Mouse (Mus musculus) midbrain, embryonic 16.5 days (tissue): ENCODE results near the gene Pdxk. TPM values are rescaled to one million over a fixed set of nuclear protein-coding genes. Genes with fewer than 3 reads are reported as not detected.

Experiments
- ATAC-seq: fragments of 200-750 bp; cut with Nextera tagmentation; 2 replicates; pipeline ENCODE4 v1.8.0; 2017; ENCODE audit warnings: moderate TSS enrichment
- H3K27ac ChIP-seq: fragments of 300-500 bp; sonication (generic); 2 replicates; pipeline ENCODE4 v1.5.1; 2014; ENCODE audit warnings: mild to moderate bottlenecking, low read length, mixed read lengths
- H3K27me3 ChIP-seq: fragments of 300-500 bp; sonication (generic); 2 replicates; pipeline ENCODE4 v1.6.1; 2014; ENCODE audit warnings: low read depth, low read length, mixed read lengths; ENCODE audit not compliant: control insufficient read depth, insufficient read depth
- H3K36me3 ChIP-seq: fragments of 300-500 bp; sonication (generic); 2 replicates; pipeline ENCODE4 v1.6.1; 2014; ENCODE audit warnings: mild to moderate bottlenecking, low read length, moderate library complexity, mixed read lengths; ENCODE audit not compliant: control insufficient read depth, insufficient read depth
- H3K4me1 ChIP-seq: fragments of 300-500 bp; sonication (generic); 2 replicates; pipeline ENCODE4 v1.6.1; 2014; ENCODE audit warnings: mild to moderate bottlenecking, low read length, mixed read lengths; ENCODE audit not compliant: control insufficient read depth, insufficient read depth
- H3K4me2 ChIP-seq: fragments of 300-500 bp; sonication (generic); 2 replicates; pipeline ENCODE4 v1.6.1; 2014; ENCODE audit warnings: mild to moderate bottlenecking, low read length, mixed read lengths
- H3K4me3 ChIP-seq: fragments of 300-500 bp; sonication (generic); 2 replicates; pipeline ENCODE4 v1.5.1; 2014; ENCODE audit warnings: low read depth, mild to moderate bottlenecking, low read length, moderate library complexity, mixed read lengths
- H3K9ac ChIP-seq: fragments of 300-500 bp; sonication (generic); 2 replicates; pipeline ENCODE4 v1.6.1; 2014; ENCODE audit warnings: low read depth, low read length, mixed read lengths
- H3K9me3 ChIP-seq: fragments of 300-500 bp; sonication (generic); replicated peaks from 2 replicates; pipeline ENCODE4 v1.6.1; 2014; ENCODE audit warnings: mild to moderate bottlenecking, low read length, mixed read lengths; ENCODE audit not compliant: control insufficient read depth, poor library complexity, severe bottlenecking
- WGBS: fragments of 180-500 bp; shearing (Covaris S2); extraction: QIAGEN DNeasy Blood & Tissue Kit; methylation state at CpG from one replicate; pipeline ENCODE4 v1.1.7; 2014; 5-methylcytosine and 5-hydroxymethylcytosine counted together
- polyA plus RNA-seq: library from polyadenylated mRNA; unstranded; fragments of >200 nt; fragmentation: Nextera tagmentation; extraction: Ambion mirVana; gene quantifications from 2 replicates; pipeline ENCODE4 v1.2.1, GENCODE M21; 2015

The Pdxk gene
- polyA plus RNA-seq, 1 experiment from 2014 or later: 58.8 TPM

DNA sequence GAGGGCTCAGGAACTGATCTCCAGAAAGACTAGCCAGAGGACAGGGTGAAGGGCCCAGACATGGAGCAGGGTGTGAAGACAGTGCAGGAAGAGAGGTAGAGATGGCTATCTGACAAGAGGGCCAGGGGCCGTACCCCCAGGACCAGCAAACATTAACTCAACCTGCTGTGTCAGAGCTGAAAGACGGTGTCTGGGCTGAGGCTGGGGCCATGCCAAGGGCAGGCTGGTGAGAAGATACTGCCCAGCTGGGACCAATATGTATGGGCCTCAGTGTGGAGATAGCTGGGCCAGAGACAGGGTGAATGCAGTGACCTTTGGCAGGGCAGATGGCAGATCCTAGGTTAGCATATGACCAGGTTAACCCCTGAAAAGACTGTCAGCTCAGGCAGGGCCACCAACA, 63.6 kb downstream of the Pdxk start:
- Histone ChIP-seq H3K9ac (no peak overlapping the region), H3K27me3 (no peaks in the 10 kb centered on the region), H3K27ac (no peak overlapping the region), H3K4me2 (no peak overlapping the region), H3K4me3 (no peak overlapping the region), H3K4me1 (peaks cover 10% of the 10 kb centered on the region), H3K9me3 (no peaks in the 10 kb centered on the region), H3K36me3 (peaks cover 50% of the 10 kb centered on the region)
- WGBS: 91% methylated on average over 2 of the region's 2 CpGs
- no peak for ATAC-seq

DNA sequence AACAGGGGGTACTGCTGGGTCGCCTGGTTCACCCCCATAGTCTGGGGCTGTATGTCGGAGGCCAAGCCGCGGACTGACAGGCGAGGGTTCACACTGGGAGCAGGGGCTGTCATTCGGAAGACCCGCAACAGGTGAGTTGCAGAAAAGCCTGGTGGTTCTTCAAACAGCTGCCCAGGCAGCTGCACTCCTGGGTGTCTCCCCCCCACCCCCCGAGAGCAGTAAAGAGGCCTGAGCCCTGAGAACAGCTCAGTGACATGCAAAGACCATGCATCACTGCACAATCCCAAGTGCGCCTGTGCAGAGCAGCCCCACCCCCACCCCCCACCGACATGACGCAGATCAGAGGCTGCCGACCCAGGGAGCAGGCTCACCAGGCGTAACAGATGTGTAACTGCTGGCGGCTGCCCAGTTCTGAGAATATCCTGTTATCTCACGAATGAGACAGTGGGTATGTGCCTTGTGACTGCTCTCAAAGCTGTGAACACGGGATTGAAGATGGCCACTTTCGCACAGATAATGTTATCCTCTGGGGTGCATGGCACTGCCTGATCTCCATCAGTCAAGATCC, 65.6 kb downstream of the Pdxk start:
- 32% methylated on average over 17 of the region's 17 CpGs for WGBS
- Histone ChIP-seq H3K9ac (peak overlapping the region; percentile 41; the same call in 1 of the 2 replicates), H3K27me3 (no peaks in the 10 kb centered on the region), H3K4me3 (no peak overlapping the region), H3K36me3 (peaks cover 36% of the 10 kb centered on the region), H3K4me2 (no peak overlapping the region), H3K9me3 (no peaks in the 10 kb centered on the region), H3K27ac (peak overlapping the region; percentile 47; the same call in 1 of the 2 replicates), H3K4me1 (peaks cover 17% of the 10 kb centered on the region)
- ATAC-seq: no peak

- peak overlapping the region; percentile 45 for H3K4me2 ChIP-seq
- ATAC-seq: peak; percentile 36; the same call in 1 of the 2 replicates
- H3K4me3 ChIP-seq: peak overlapping the region; percentile 16
- H3K27ac ChIP-seq: peak overlapping the region; percentile 60
- peak overlapping the region; percentile 48 for H3K9ac ChIP-seq
- peaks cover 12% of the 10 kb centered on the region for H3K36me3 ChIP-seq
- H3K4me1 ChIP-seq: peaks cover 17% of the 10 kb centered on the region
- H3K27me3 ChIP-seq: peaks cover 10% of the 10 kb centered on the region
- H3K9me3 ChIP-seq: no peaks in the 10 kb centered on the region
- WGBS: 59% methylated on average over 4 of the region's 4 CpGs
Measured at GRCm38 (mm10) chr10:78396625-78396885, 68.2 kb downstream of the Pdxk start.

GRCm38 (mm10) chr10:78395819-78396624, 68.8 kb downstream of the Pdxk start:
- H3K9ac ChIP-seq: peak overlapping the region; percentile 56
- 3% methylated on average over 17 of the region's 17 CpGs for WGBS
- no peaks in the 10 kb centered on the region for H3K9me3 ChIP-seq
- H3K27me3 ChIP-seq: peaks cover 12% of the 10 kb centered on the region
- peak; percentile 88 for ATAC-seq
- peak overlapping the region; percentile 16 for H3K4me3 ChIP-seq
- peak overlapping the region; percentile 45 for H3K4me2 ChIP-seq
- H3K36me3 ChIP-seq: peaks cover 6% of the 10 kb centered on the region; the same call in 1 of the 2 replicates
- peaks cover 17% of the 10 kb centered on the region for H3K4me1 ChIP-seq
- H3K27ac ChIP-seq: peak overlapping the region; percentile 86

DNA sequence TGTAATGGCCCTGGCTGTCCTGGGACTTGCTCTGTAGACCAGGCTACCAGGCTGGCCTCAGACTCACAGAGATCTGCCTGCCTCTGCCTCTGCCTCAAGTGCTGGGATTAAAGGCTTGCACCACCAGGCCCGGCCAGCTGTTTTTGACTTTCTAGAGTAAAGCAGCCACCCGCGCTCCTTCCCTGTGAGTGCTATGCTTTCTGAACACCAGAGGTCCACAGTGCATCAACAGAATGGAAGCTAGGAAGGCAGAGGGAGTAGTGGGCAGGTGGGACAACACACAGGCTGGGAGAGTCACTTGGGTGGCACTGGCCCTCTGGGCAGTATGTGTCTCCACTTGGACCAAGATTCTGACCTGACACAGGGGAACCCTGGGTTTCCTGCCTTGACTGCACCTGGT, 69.4 kb downstream of the Pdxk start:
- Histone ChIP-seq H3K9ac (peak overlapping the region; percentile 56; the same call in 1 of the 2 replicates), H3K27ac (peak overlapping the region; percentile 86), H3K27me3 (peaks cover 18% of the 10 kb centered on the region), H3K4me2 (peak overlapping the region; percentile 45; the same call in 1 of the 2 replicates), H3K36me3 (peaks cover 4% of the 10 kb centered on the region; the same call in 1 of the 2 replicates), H3K4me1 (peaks cover 17% of the 10 kb centered on the region), H3K9me3 (no peaks in the 10 kb centered on the region), H3K4me3 (no peak overlapping the region)
- WGBS: 77% methylated on average over 3 of the region's 3 CpGs
- peak; percentile 18 for ATAC-seq

GRCm38 (mm10) chr10:78392072-78392471, 72.7 kb downstream of the Pdxk start:
- no peak for ATAC-seq
- Histone ChIP-seq H3K36me3 (no peaks in the 10 kb centered on the region), H3K4me3 (no peak overlapping the region), H3K4me1 (peaks cover 13% of the 10 kb centered on the region), H3K27me3 (peaks cover 19% of the 10 kb centered on the region), H3K9me3 (no peaks in the 10 kb centered on the region), H3K4me2 (no peak overlapping the region), H3K9ac (no peak overlapping the region), H3K27ac (no peak overlapping the region)
- 2% methylated on average over 18 of the region's 18 CpGs for WGBS

- 17% methylated on average over 4 of the region's 4 CpGs for WGBS
- peaks cover 19% of the 10 kb centered on the region for H3K27me3 ChIP-seq
- H3K9ac ChIP-seq: no peak overlapping the region
- no peak for ATAC-seq
- H3K4me3 ChIP-seq: no peak overlapping the region
- no peak overlapping the region for H3K4me2 ChIP-seq
- no peaks in the 10 kb centered on the region for H3K9me3 ChIP-seq
- H3K4me1 ChIP-seq: peaks cover 6% of the 10 kb centered on the region
- no peaks in the 10 kb centered on the region for H3K36me3 ChIP-seq
- H3K27ac ChIP-seq: no peak overlapping the region
Measured at GRCm38 (mm10) chr10:78390982-78391470, 73.7 kb downstream of the Pdxk start.

DNA sequence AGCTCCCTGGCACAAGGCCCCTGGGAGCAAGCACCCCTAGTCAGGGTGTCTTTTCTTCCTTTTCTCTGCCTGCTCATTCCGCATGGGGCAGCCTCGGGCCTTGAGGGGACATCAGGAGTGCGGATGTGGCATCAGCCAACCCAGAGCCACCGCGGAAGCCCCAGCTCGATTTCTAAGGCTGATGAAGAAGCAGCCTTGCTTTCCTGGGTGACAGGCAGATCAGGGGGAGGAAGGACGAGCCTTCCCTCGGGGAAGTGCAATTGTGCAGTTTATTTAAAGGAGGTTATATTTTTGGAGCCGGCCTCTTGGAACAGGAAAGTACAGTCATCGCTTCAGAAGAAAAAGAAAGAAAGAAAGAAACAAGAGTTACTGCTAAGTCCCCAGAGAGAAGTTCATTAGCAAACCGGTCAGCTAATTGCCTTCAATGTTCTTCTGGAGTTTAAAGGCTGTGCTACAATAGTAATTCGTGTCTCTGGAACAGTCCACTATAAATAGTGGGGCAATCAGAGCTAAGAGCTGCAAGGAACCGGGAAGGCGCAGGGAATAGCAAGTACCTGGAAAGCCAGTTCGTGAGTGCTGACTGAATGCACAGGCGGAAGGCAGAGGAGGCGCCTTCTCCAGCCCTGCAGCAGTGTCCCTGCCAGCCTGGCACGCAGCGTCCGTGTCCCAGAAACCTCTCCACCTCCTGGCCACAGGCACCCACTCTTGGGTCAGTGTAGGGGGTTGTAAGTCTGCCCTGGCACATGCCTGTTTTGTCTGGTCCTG, 76.4 kb downstream of the Pdxk start:
- no peak overlapping the region for H3K4me3 ChIP-seq
- no peaks in the 10 kb centered on the region for H3K9me3 ChIP-seq
- WGBS: 58% methylated on average over 20 of the region's 20 CpGs
- no peak overlapping the region for H3K9ac ChIP-seq
- no peak overlapping the region for H3K4me2 ChIP-seq
- ATAC-seq: peak; percentile 32; the same call in 1 of the 2 replicates
- no peak overlapping the region for H3K27ac ChIP-seq
- H3K27me3 ChIP-seq: peaks cover 19% of the 10 kb centered on the region
- H3K4me1 ChIP-seq: no peaks in the 10 kb centered on the region; the same call in 1 of the 2 replicates
- no peaks in the 10 kb centered on the region for H3K36me3 ChIP-seq
